Mouse (Mus musculus): Measurements from ENCODE around the gene Gm20388.

The Gm20388 gene

GRCm38 (mm10) chr8:120971691-120972469, 1061.2 kb downstream of the Gm20388 start:
- peak; percentile 82 for DNase-seq (ENCODE audit: extremely low read depth, insufficient read length, low spot score)

- DNase-seq (ENCODE audit: extremely low read depth, insufficient read length, low spot score) = no peak
Observed at GRCm38 (mm10) chr8:120973046-120973445, 1062.4 kb downstream of the Gm20388 start.

GRCm38 (mm10) chr8:120977131-120977530, 1066.5 kb downstream of the Gm20388 start:
- no peak for DNase-seq (ENCODE audit: extremely low read depth, insufficient read length, low spot score)

- no peak for DNase-seq (ENCODE audit: extremely low read depth, insufficient read length, low spot score)
Observed at GRCm38 (mm10) chr8:120979210-120979609, 1068.6 kb downstream of the Gm20388 start.

GRCm38 (mm10) chr8:120980948-120981347, 1070.3 kb downstream of the Gm20388 start:
- no peak for DNase-seq (ENCODE audit: extremely low read depth, insufficient read length, low spot score)

GRCm38 (mm10) chr8:120984888-120985287, 1074.2 kb downstream of the Gm20388 start:
- DNase-seq (ENCODE audit: extremely low read depth, insufficient read length, low spot score) = no peak

GRCm38 (mm10) chr8:120986022-120986421, 1075.4 kb downstream of the Gm20388 start:
- DNase-seq (ENCODE audit: extremely low read depth, insufficient read length, low spot score) = no peak

- DNase-seq (ENCODE audit: extremely low read depth, insufficient read length, low spot score) = no peak
Observed at GRCm38 (mm10) chr8:120993738-120994137, 1083.1 kb downstream of the Gm20388 start.

GRCm38 (mm10) chr8:120995424-120995823, 1084.8 kb downstream of the Gm20388 start:
- no peak for DNase-seq (ENCODE audit: extremely low read depth, insufficient read length, low spot score)

- no peak for DNase-seq (ENCODE audit: extremely low read depth, insufficient read length, low spot score)
Observed at GRCm38 (mm10) chr8:120996905-120997581, 1086.4 kb downstream of the Gm20388 start.

- DNase-seq (ENCODE audit: extremely low read depth, insufficient read length, low spot score) = no peak
Observed at GRCm38 (mm10) chr8:120997926-120998325, 1087.3 kb downstream of the Gm20388 start.

GRCm38 (mm10) chr8:120998966-120999365, 1088.3 kb downstream of the Gm20388 start:
- no peak for DNase-seq (ENCODE audit: extremely low read depth, insufficient read length, low spot score)

GRCm38 (mm10) chr8:121001951-121002350, 1091.3 kb downstream of the Gm20388 start:
- no peak for DNase-seq (ENCODE audit: extremely low read depth, insufficient read length, low spot score)

- DNase-seq (ENCODE audit: extremely low read depth, insufficient read length, low spot score) = no peak
Observed at GRCm38 (mm10) chr8:121002871-121003539, 1092.4 kb downstream of the Gm20388 start.

- DNase-seq (ENCODE audit: extremely low read depth, insufficient read length, low spot score) = no peak
Observed at GRCm38 (mm10) chr8:121003639-121004038, 1093.0 kb downstream of the Gm20388 start.

- no peak for DNase-seq (ENCODE audit: extremely low read depth, insufficient read length, low spot score)
Observed at GRCm38 (mm10) chr8:121013318-121013717, 1102.7 kb downstream of the Gm20388 start.

GRCm38 (mm10) chr8:121016621-121017020, 1106.0 kb downstream of the Gm20388 start:
- no peak for DNase-seq (ENCODE audit: extremely low read depth, insufficient read length, low spot score)

- DNase-seq (ENCODE audit: extremely low read depth, insufficient read length, low spot score) = no peak
Observed at GRCm38 (mm10) chr8:121018236-121018635, 1107.6 kb downstream of the Gm20388 start.

GRCm38 (mm10) chr8:121021488-121021887, 1110.8 kb downstream of the Gm20388 start:
- no peak for DNase-seq (ENCODE audit: extremely low read depth, insufficient read length, low spot score)

- no peak for DNase-seq (ENCODE audit: extremely low read depth, insufficient read length, low spot score)
Observed at GRCm38 (mm10) chr8:121023003-121023402, 1112.4 kb downstream of the Gm20388 start.

GRCm38 (mm10) chr8:121023736-121024135, 1113.1 kb downstream of the Gm20388 start:
- no peak for DNase-seq (ENCODE audit: extremely low read depth, insufficient read length, low spot score)

All from 3134 (cell line).